Mouse (Mus musculus): Measurements from ENCODE around the gene Ap1ar. TPM values are rescaled to one million over a fixed set of nuclear protein-coding genes. Genes with fewer than 3 reads are reported as not detected.

Gene Ap1ar
- polyA plus RNA-seq, 1 experiment, result 8.3 TPM

- H3K27me3 ChIP-seq (ENCODE audit: control insufficient read depth, insufficient read depth, insufficient read length), result no peaks in the 10 kb centered on the region
- TF ChIP-seq MYOG (IDR thresholded peaks at IDR 0.05; ENCODE audit: control insufficient read depth in 1 of 3, insufficient read depth in 1 of 3, insufficient read length in 2 of 3, low read depth in 2 of 3) (no peak), USF1 (IDR thresholded peaks at IDR 0.05; ENCODE audit: low read depth) (no peak), SRF (IDR thresholded peaks at IDR 0.05; ENCODE audit: control insufficient read depth, insufficient read length, low read depth) (no peak), CEBPB (IDR thresholded peaks at IDR 0.05; ENCODE audit: insufficient read depth, poor library complexity, severe bottlenecking) (no peak), E2F4 (IDR thresholded peaks at IDR 0.05; ENCODE audit: insufficient read depth) (no peak), POLR2AphosphoS2 (IDR thresholded peaks at IDR 0.05; ENCODE audit: insufficient read length, low read depth) (no peak), TCF3 (IDR thresholded peaks at IDR 0.05; ENCODE audit: insufficient read length, low read depth) (no peak), REST (IDR thresholded peaks at IDR 0.05; ENCODE audit: insufficient read depth, insufficient read length) (no peak), MAX (IDR thresholded peaks at IDR 0.05; ENCODE audit: low read depth) (no peak)
- no peak overlapping the region for H3K4me2 ChIP-seq (ENCODE audit: low read depth)
- H3ac ChIP-seq (ENCODE audit: control insufficient read depth, insufficient read length), result no peak overlapping the region
- H3K4me3 ChIP-seq, result no peak overlapping the region
- no peaks in the 10 kb centered on the region for H3K36me3 ChIP-seq (ENCODE audit: control insufficient read depth, insufficient read depth)
- no peaks in the 10 kb centered on the region for H3K79me2 ChIP-seq (ENCODE audit: control insufficient read depth, insufficient read depth)
These were observed 37.7 kb upstream of the Ap1ar start for GRCm38 (mm10) chr3:127875059-127875458.

- H3K4me2 ChIP-seq (ENCODE audit: low read depth), result no peak overlapping the region
- TF ChIP-seq MYOG (IDR thresholded peaks at IDR 0.05; ENCODE audit: control insufficient read depth in 1 of 3, insufficient read depth in 1 of 3, insufficient read length in 2 of 3, low read depth in 2 of 3), result no peak
- no peak overlapping the region for H3ac ChIP-seq (ENCODE audit: control insufficient read depth, insufficient read length)
- H3K79me2 ChIP-seq (ENCODE audit: control insufficient read depth, insufficient read depth), result no peaks in the 10 kb centered on the region
- no peak overlapping the region for H3K4me3 ChIP-seq
- H3K36me3 ChIP-seq (ENCODE audit: control insufficient read depth, insufficient read depth), result no peaks in the 10 kb centered on the region
- H3K27me3 ChIP-seq (ENCODE audit: control insufficient read depth, insufficient read depth, insufficient read length), result no peaks in the 10 kb centered on the region
These were observed 37.0 kb upstream of the Ap1ar start for GRCm38 (mm10) chr3:127874254-127874883.

- TF ChIP-seq POLR2AphosphoS2 (IDR thresholded peaks at IDR 0.05; ENCODE audit: insufficient read length, low read depth) (no peak), CEBPB (IDR thresholded peaks at IDR 0.05; ENCODE audit: insufficient read depth, poor library complexity, severe bottlenecking) (no peak), USF1 (IDR thresholded peaks at IDR 0.05; ENCODE audit: low read depth) (no peak), MYOG (IDR thresholded peaks at IDR 0.05; ENCODE audit: control insufficient read depth in 1 of 3, insufficient read depth in 1 of 3, insufficient read length in 2 of 3, low read depth in 2 of 3) (no peak), MAX (IDR thresholded peaks at IDR 0.05; ENCODE audit: low read depth) (no peak)
- H3K4me2 ChIP-seq (ENCODE audit: low read depth), result no peak overlapping the region
- H3K4me3 ChIP-seq, result no peak overlapping the region
- H3K79me2 ChIP-seq (ENCODE audit: control insufficient read depth, insufficient read depth), result no peaks in the 10 kb centered on the region
- H3K36me3 ChIP-seq (ENCODE audit: control insufficient read depth, insufficient read depth), result no peaks in the 10 kb centered on the region
- no peaks in the 10 kb centered on the region for H3K27me3 ChIP-seq (ENCODE audit: control insufficient read depth, insufficient read depth, insufficient read length)
- H3ac ChIP-seq (ENCODE audit: control insufficient read depth, insufficient read length), result no peak overlapping the region
These were observed 34.3 kb upstream of the Ap1ar start for GRCm38 (mm10) chr3:127871575-127871974.

GRCm38 (mm10) chr3:127868880-127869279 is 31.6 kb upstream of the Ap1ar start:
- H3K4me3 ChIP-seq, result no peak overlapping the region
- TF ChIP-seq POLR2AphosphoS2 (IDR thresholded peaks at IDR 0.05; ENCODE audit: insufficient read length, low read depth) (no peak), TCF3 (IDR thresholded peaks at IDR 0.05; ENCODE audit: insufficient read length, low read depth) (no peak), REST (IDR thresholded peaks at IDR 0.05; ENCODE audit: insufficient read depth, insufficient read length) (no peak), POLR2A (IDR thresholded peaks at IDR 0.05; ENCODE audit: insufficient read length, low read depth) (no peak), SRF (IDR thresholded peaks at IDR 0.05; ENCODE audit: control insufficient read depth, insufficient read length, low read depth) (no peak), MYOD1 (IDR thresholded peaks at IDR 0.05; ENCODE audit: control insufficient read depth in 1 of 3, insufficient read length in 2 of 3, low read depth in 2 of 3) (no peak)
- H3ac ChIP-seq (ENCODE audit: control insufficient read depth, insufficient read length), result no peak overlapping the region
- H3K27me3 ChIP-seq (ENCODE audit: control insufficient read depth, insufficient read depth, insufficient read length), result no peaks in the 10 kb centered on the region
- H3K4me2 ChIP-seq (ENCODE audit: low read depth), result no peak overlapping the region
- H3K36me3 ChIP-seq (ENCODE audit: control insufficient read depth, insufficient read depth), result no peaks in the 10 kb centered on the region
- no peaks in the 10 kb centered on the region for H3K79me2 ChIP-seq (ENCODE audit: control insufficient read depth, insufficient read depth)

- H3K79me2 ChIP-seq (ENCODE audit: control insufficient read depth, insufficient read depth), result no peaks in the 10 kb centered on the region
These were observed 30.9 kb upstream of the Ap1ar start for GRCm38 (mm10) chr3:127868046-127868758.

More at GRCm38 (mm10) chr3:127868046-127868758, 30.9 kb upstream of the Ap1ar start:
- H3K4me2 ChIP-seq (ENCODE audit: low read depth), result no peak overlapping the region
- no peaks in the 10 kb centered on the region for H3K27me3 ChIP-seq (ENCODE audit: control insufficient read depth, insufficient read depth, insufficient read length)
- no peaks in the 10 kb centered on the region for H3K36me3 ChIP-seq (ENCODE audit: control insufficient read depth, insufficient read depth)
- TF ChIP-seq USF1 (IDR thresholded peaks at IDR 0.05; ENCODE audit: low read depth) (no peak), POLR2AphosphoS2 (IDR thresholded peaks at IDR 0.05; ENCODE audit: insufficient read length, low read depth) (no peak), E2F4 (IDR thresholded peaks at IDR 0.05; ENCODE audit: insufficient read depth) (no peak), MYOG (IDR thresholded peaks at IDR 0.05; ENCODE audit: control insufficient read depth in 1 of 3, insufficient read depth in 1 of 3, insufficient read length in 2 of 3, low read depth in 2 of 3) (no peak), CEBPB (IDR thresholded peaks at IDR 0.05; ENCODE audit: insufficient read depth, poor library complexity, severe bottlenecking) (no peak), TCF12 (IDR thresholded peaks at IDR 0.05; ENCODE audit: insufficient read depth, poor library complexity, severe bottlenecking) (no peak), REST (IDR thresholded peaks at IDR 0.05; ENCODE audit: insufficient read depth, insufficient read length) (no peak), TCF3 (IDR thresholded peaks at IDR 0.05; ENCODE audit: insufficient read length, low read depth) (no peak), MYOD1 (IDR thresholded peaks at IDR 0.05; ENCODE audit: control insufficient read depth in 1 of 3, insufficient read length in 2 of 3, low read depth in 2 of 3) (no peak), POLR2A (IDR thresholded peaks at IDR 0.05; ENCODE audit: insufficient read length, low read depth) (no peak), SRF (IDR thresholded peaks at IDR 0.05; ENCODE audit: control insufficient read depth, insufficient read length, low read depth) (no peak), MAX (IDR thresholded peaks at IDR 0.05; ENCODE audit: low read depth) (no peak)
- no peak overlapping the region for H3K4me3 ChIP-seq
- no peak overlapping the region for H3ac ChIP-seq (ENCODE audit: control insufficient read depth, insufficient read length)
